Mouse (Mus musculus) embryonic facial prominence, embryonic 15.5 days (tissue): ENCODE data around the gene Atp8a2. TPM values are rescaled to one million over a fixed set of nuclear protein-coding genes. Genes with fewer than 3 reads are reported as not detected.

Experiments
- ATAC-seq: fragments of 200-750 bp; cut with Nextera tagmentation; 2 replicates; pipeline ENCODE4 v1.8.0; 2017; ENCODE audit warnings: low read depth, moderate TSS enrichment; ENCODE audit not compliant: insufficient number of reproducible peaks, low FRiP score, low TSS enrichment
- H3K27ac ChIP-seq: fragments of 300-500 bp; sonication (generic); replicated peaks from 2 replicates; pipeline ENCODE4 v1.5.1; 2015; ENCODE audit warnings: mild to moderate bottlenecking, inconsistent platforms
- H3K27me3 ChIP-seq: fragments of 300-500 bp; sonication (generic); 2 replicates; pipeline ENCODE4 v1.6.1; 2015; ENCODE audit warnings: inconsistent platforms
- H3K36me3 ChIP-seq: fragments of 300-500 bp; sonication (generic); 2 replicates; pipeline ENCODE4 v1.6.1; 2015; ENCODE audit warnings: mild to moderate bottlenecking, inconsistent platforms
- H3K4me1 ChIP-seq: fragments of 300-500 bp; sonication (generic); 2 replicates; pipeline ENCODE4 v1.6.1; 2015; ENCODE audit warnings: inconsistent platforms
- H3K4me2 ChIP-seq: fragments of 300-500 bp; sonication (generic); replicated peaks from 2 replicates; pipeline ENCODE4 v1.6.1; 2015; ENCODE audit warnings: mild to moderate bottlenecking, inconsistent platforms
- H3K4me3 ChIP-seq: fragments of 300-500 bp; sonication (generic); replicated peaks from 2 replicates; pipeline ENCODE4 v1.5.1; 2015; ENCODE audit warnings: mild to moderate bottlenecking, inconsistent platforms
- H3K9ac ChIP-seq: fragments of 300-500 bp; sonication (generic); 2 replicates; pipeline ENCODE4 v1.6.1; 2015; ENCODE audit warnings: inconsistent platforms
- H3K9me3 ChIP-seq: fragments of 300-500 bp; sonication (generic); replicated peaks from 2 replicates; pipeline ENCODE4 v1.6.1; 2016; ENCODE audit warnings: inconsistent platforms
- WGBS: fragments of 180-500 bp; shearing (Covaris S2); methylation state at CpG from one replicate; pipeline ENCODE4 v1.1.7; 2015; 5-methylcytosine and 5-hydroxymethylcytosine counted together
- polyA plus RNA-seq: library from polyadenylated mRNA; unstranded; fragments of >200 nt; fragmentation: Nextera tagmentation; extraction: Ambion mirVana; gene quantifications from 2 replicates; pipeline ENCODE4 v1.2.1, GENCODE M21; 2015

Atp8a2 gene
- polyA plus RNA-seq: 2.1 and 3.2 TPM in 2 replicates

GRCm38 (mm10) chr14:60196884-60197283 is at the start of gene Atp8a2:
Gene Atp8a2, minus strand, starts transcription at chr14:60197179.
- 77% methylated on average over 7 of the region's 7 CpGs for WGBS
- ATAC-seq: no peak

GRCm38 (mm10) chr14:60238551-60238950 is 41.6 kb upstream of the Atp8a2 start:
- Histone ChIP-seq H3K4me2 (no peak overlapping the region), H3K4me1 (no peaks in the 10 kb centered on the region), H3K27me3 (no peaks in the 10 kb centered on the region), H3K9me3 (no peaks in the 10 kb centered on the region), H3K27ac (no peak overlapping the region), H3K9ac (no peak overlapping the region), H3K36me3 (peaks cover 40% of the 10 kb centered on the region), H3K4me3 (no peak overlapping the region)
- ATAC-seq: no peak
- 81% methylated on average over 3 of the region's 3 CpGs for WGBS

More at GRCm38 (mm10) chr14:60196884-60197283, at the start of gene Atp8a2:
- H3K27ac ChIP-seq: no peak within 1 kb of the TSS
- H3K27me3 ChIP-seq: no peaks in the 10 kb centered on the region
- no peak within 1 kb of the TSS for H3K9ac ChIP-seq
- no peaks in the 10 kb centered on the region for H3K9me3 ChIP-seq
- no peaks in the 10 kb centered on the region for H3K4me1 ChIP-seq
- H3K4me3 ChIP-seq: no peak within 1 kb of the TSS
- no peak within 1 kb of the TSS for H3K4me2 ChIP-seq
- no peaks in the 10 kb centered on the region for H3K36me3 ChIP-seq

DNA sequence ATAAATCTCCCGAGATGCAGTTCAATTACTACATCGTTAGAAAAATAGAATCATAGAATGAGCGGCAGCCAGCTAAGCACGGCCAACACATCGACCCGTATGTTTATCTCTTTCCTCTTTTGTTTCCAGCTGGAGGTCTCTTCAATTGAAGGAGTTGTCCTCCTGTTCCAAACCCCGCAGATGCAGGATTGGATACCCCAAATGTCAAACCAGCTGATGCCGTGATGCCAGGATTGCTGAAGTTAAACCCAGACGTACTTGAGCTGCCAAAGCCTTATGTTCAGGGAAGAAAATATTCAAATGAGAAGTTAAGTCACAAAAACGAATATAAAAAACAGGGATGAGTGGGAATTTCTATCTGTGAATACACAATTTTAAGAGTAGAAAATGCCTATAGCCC is 22.9 kb upstream of the Atp8a2 start:
- Histone ChIP-seq H3K9ac (no peak overlapping the region), H3K27ac (no peak overlapping the region), H3K4me3 (no peak overlapping the region), H3K4me1 (no peaks in the 10 kb centered on the region), H3K36me3 (peaks cover 27% of the 10 kb centered on the region), H3K9me3 (no peaks in the 10 kb centered on the region), H3K27me3 (no peaks in the 10 kb centered on the region), H3K4me2 (no peak overlapping the region)
- ATAC-seq: no peak
- 90% methylated on average over 10 of the region's 10 CpGs for WGBS

GRCm38 (mm10) chr14:60217616-60218015 is 20.6 kb upstream of the Atp8a2 start:
- Histone ChIP-seq H3K36me3 (peaks cover 27% of the 10 kb centered on the region), H3K27me3 (no peaks in the 10 kb centered on the region), H3K9me3 (no peaks in the 10 kb centered on the region), H3K4me2 (no peak overlapping the region), H3K27ac (no peak overlapping the region), H3K4me1 (no peaks in the 10 kb centered on the region), H3K4me3 (no peak overlapping the region), H3K9ac (no peak overlapping the region)
- 97% methylated on average over 4 of the region's 4 CpGs for WGBS
- ATAC-seq: no peak

GRCm38 (mm10) chr14:60216125-60216524 is 19.1 kb upstream of the Atp8a2 start:
- Histone ChIP-seq H3K27ac (no peak overlapping the region), H3K9me3 (no peaks in the 10 kb centered on the region), H3K9ac (no peak overlapping the region), H3K27me3 (no peaks in the 10 kb centered on the region), H3K4me2 (no peak overlapping the region), H3K36me3 (peaks cover 22% of the 10 kb centered on the region), H3K4me3 (no peak overlapping the region), H3K4me1 (no peaks in the 10 kb centered on the region)
- ATAC-seq: no peak
- WGBS: 86% methylated on average over 1 of the region's 1 CpGs

DNA sequence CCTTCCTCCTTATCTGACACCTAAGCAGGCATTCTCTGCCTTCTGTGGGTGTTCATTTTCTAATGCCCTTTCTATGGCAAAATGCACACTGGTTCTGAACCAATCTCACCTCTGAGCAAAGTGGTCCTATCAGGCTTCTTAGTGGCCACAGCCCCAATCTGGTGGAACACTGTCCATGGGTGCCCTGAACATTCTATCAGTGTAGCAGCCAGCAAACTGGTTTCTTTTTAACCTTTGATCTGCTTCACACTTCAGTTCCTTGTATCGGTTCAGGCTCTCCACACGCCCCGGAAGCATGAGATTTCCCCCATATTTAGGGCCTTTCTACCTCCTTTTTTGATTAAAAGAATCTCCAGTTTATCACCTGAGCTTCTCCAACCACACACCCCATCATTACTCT is 18.0 kb upstream of the Atp8a2 start:
- no peak for ATAC-seq
- H3K27ac ChIP-seq: no peak overlapping the region
- H3K4me1 ChIP-seq: no peaks in the 10 kb centered on the region
- no peak overlapping the region for H3K9ac ChIP-seq
- H3K4me2 ChIP-seq: no peak overlapping the region
- H3K27me3 ChIP-seq: no peaks in the 10 kb centered on the region
- peaks cover 19% of the 10 kb centered on the region for H3K36me3 ChIP-seq
- H3K9me3 ChIP-seq: no peaks in the 10 kb centered on the region
- H3K4me3 ChIP-seq: no peak overlapping the region
- 93% methylated on average over 3 of the region's 3 CpGs for WGBS

DNA sequence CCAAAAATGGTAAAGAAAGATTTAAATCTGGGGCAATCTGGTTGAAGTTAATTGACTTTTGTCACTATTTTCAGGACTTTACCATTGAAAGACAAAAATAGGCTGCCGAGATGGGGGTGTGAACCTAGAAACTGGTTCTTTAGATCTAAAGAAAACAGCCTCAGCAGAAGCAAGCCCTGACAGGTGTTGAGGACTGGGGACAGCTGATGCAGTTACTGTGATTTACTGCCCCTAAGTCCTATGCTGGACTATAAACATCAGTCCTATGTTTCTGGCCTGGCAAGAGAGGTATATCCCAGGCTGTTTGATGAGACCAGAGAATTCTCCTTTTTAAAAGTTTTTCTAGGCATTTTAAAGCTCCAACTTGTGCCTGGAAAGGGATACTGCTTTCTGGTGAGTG is 17.1 kb upstream of the Atp8a2 start:
- H3K9ac ChIP-seq: no peak overlapping the region
- no peak overlapping the region for H3K27ac ChIP-seq
- no peak overlapping the region for H3K4me3 ChIP-seq
- H3K27me3 ChIP-seq: no peaks in the 10 kb centered on the region
- no peaks in the 10 kb centered on the region for H3K9me3 ChIP-seq
- no peak for ATAC-seq
- no peak overlapping the region for H3K4me2 ChIP-seq
- no peaks in the 10 kb centered on the region for H3K4me1 ChIP-seq
- H3K36me3 ChIP-seq: peaks cover 12% of the 10 kb centered on the region
- 60% methylated on average over 1 of the region's 1 CpGs for WGBS

- no peaks in the 10 kb centered on the region for H3K27me3 ChIP-seq
- H3K36me3 ChIP-seq: no peaks in the 10 kb centered on the region
- no peak for ATAC-seq
- WGBS: 89% methylated on average over 7 of the region's 7 CpGs
- no peak overlapping the region for H3K27ac ChIP-seq
- H3K9ac ChIP-seq: no peak overlapping the region
- no peak overlapping the region for H3K4me2 ChIP-seq
- H3K4me1 ChIP-seq: no peaks in the 10 kb centered on the region
- H3K4me3 ChIP-seq: no peak overlapping the region
- no peaks in the 10 kb centered on the region for H3K9me3 ChIP-seq
These were observed 12.2 kb upstream of the Atp8a2 start for GRCm38 (mm10) chr14:60209166-60209565.

GRCm38 (mm10) chr14:60204993-60205392 is 8.0 kb upstream of the Atp8a2 start:
- WGBS: 79% methylated on average over 6 of the region's 6 CpGs
- no peak for ATAC-seq
- Histone ChIP-seq H3K36me3 (no peaks in the 10 kb centered on the region), H3K4me1 (no peaks in the 10 kb centered on the region), H3K4me3 (no peak overlapping the region), H3K27ac (no peak overlapping the region), H3K9me3 (no peaks in the 10 kb centered on the region), H3K4me2 (no peak overlapping the region), H3K27me3 (no peaks in the 10 kb centered on the region), H3K9ac (no peak overlapping the region)

- no peaks in the 10 kb centered on the region for H3K36me3 ChIP-seq
- no peak overlapping the region for H3K4me3 ChIP-seq
- H3K9me3 ChIP-seq: no peaks in the 10 kb centered on the region
- no peak overlapping the region for H3K9ac ChIP-seq
- H3K27me3 ChIP-seq: no peaks in the 10 kb centered on the region
- H3K27ac ChIP-seq: no peak overlapping the region
- 87% methylated on average over 5 of the region's 5 CpGs for WGBS
- no peak overlapping the region for H3K4me2 ChIP-seq
- H3K4me1 ChIP-seq: no peaks in the 10 kb centered on the region
- no peak for ATAC-seq
These were observed 980 bp downstream of the Atp8a2 start for GRCm38 (mm10) chr14:60195999-60196398.

DNA sequence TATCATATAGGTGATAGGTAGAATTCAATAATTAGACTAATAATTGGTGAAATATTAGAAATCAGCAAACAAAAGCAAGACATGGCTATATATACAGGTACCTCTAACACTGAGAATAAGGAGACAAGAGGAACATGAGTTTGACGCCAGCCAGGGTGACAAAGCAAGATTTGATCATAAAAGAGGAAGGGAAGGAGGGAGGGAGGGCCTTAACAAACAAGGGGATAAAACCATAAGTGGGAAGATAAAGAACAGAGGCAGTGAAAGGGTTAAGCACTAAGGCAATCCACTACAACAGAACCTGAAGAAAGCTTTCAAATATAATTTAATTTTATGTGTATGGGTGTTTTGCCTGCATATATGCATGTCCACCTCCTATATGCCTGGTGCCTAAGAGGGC is 2.4 kb downstream of the Atp8a2 start:
- no peak for ATAC-seq
- Histone ChIP-seq H3K4me1 (no peaks in the 10 kb centered on the region), H3K4me2 (no peak overlapping the region), H3K9me3 (no peaks in the 10 kb centered on the region), H3K27ac (no peak overlapping the region), H3K4me3 (no peak overlapping the region), H3K36me3 (no peaks in the 10 kb centered on the region), H3K27me3 (no peaks in the 10 kb centered on the region), H3K9ac (no peak overlapping the region)
- WGBS: 96% methylated on average over 1 of the region's 1 CpGs

GRCm38 (mm10) chr14:60189771-60190170 is 7.2 kb downstream of the Atp8a2 start:
- H3K36me3 ChIP-seq: no peaks in the 10 kb centered on the region
- H3K4me1 ChIP-seq: no peaks in the 10 kb centered on the region
- WGBS: 58% methylated on average over 5 of the region's 5 CpGs
- no peaks in the 10 kb centered on the region for H3K9me3 ChIP-seq
- no peak overlapping the region for H3K4me2 ChIP-seq
- ATAC-seq: no peak
- H3K27ac ChIP-seq: no peak overlapping the region
- no peaks in the 10 kb centered on the region for H3K27me3 ChIP-seq
- no peak overlapping the region for H3K4me3 ChIP-seq
- H3K9ac ChIP-seq: no peak overlapping the region
